ENCODE assay signal across 8 mouse cellular contexts in genomic region chr5:51551852-51552482, GRCm38 (mm10). TPM values are rescaled to one million over a fixed set of nuclear protein-coding genes. Genes with fewer than 3 reads are reported as not detected.
DNase-seq lines count a peak whose midpoint lies in the region; ATAC-seq and TF ChIP-seq lines count a peak whose summit lies in the region.

No protein-coding gene starts in this region.

- H3K4me2 ChIP-seq in heart, embryonic 12.5 days = peak overlapping the region; percentile 67
- peak overlapping the region; percentile 66 for H3K4me2 ChIP-seq in lung, postnatal 0 days (replicated peaks; ENCODE audit: low read depth, low read length)
- peak overlapping the region; percentile 61 for H3K4me2 ChIP-seq in stomach, postnatal 0 days (replicated peaks; ENCODE audit: low read depth)

- peak overlapping the region; percentile 86 for H3K9ac ChIP-seq in heart, embryonic 12.5 days
- H3K9ac ChIP-seq in lung, postnatal 0 days (replicated peaks; ENCODE audit: low read depth) = peak overlapping the region; percentile 29
- H3K9ac ChIP-seq in stomach, postnatal 0 days (ENCODE audit: low read length) = peak overlapping the region; percentile 54

- H3K27me3 ChIP-seq in heart, embryonic 12.5 days (replicated peaks) = no peaks in the 10 kb centered on the region
- H3K27me3 ChIP-seq in hindbrain, embryonic 10.5 days (ENCODE audit: insufficient read depth, poor library complexity, severe bottlenecking) = no peaks in the 10 kb centered on the region
- no peaks in the 10 kb centered on the region for H3K27me3 ChIP-seq in lung, postnatal 0 days (replicated peaks; ENCODE audit: insufficient read depth, low read length)
- no peaks in the 10 kb centered on the region for H3K27me3 ChIP-seq in stomach, postnatal 0 days (ENCODE audit: control insufficient read depth, insufficient read depth, low read length)

- intact Hi-C loops in heart, postnatal 14 days (cut with DNase I) = loop anchor here (5.0 kb wide), 1 partner anchor 40 kb away; no protein-coding TSS in a partner anchor

- peaks cover 3% of the 10 kb centered on the region; the same call in 1 of the 2 replicates for H3K36me3 ChIP-seq in heart, embryonic 12.5 days
- no peaks in the 10 kb centered on the region for H3K36me3 ChIP-seq in hindbrain, embryonic 10.5 days
- no peaks in the 10 kb centered on the region for H3K36me3 ChIP-seq in lung, postnatal 0 days (ENCODE audit: insufficient read depth, low read length)
- H3K36me3 ChIP-seq in stomach, postnatal 0 days (ENCODE audit: control insufficient read depth, insufficient read depth, low read length) = no peaks in the 10 kb centered on the region

- H3K4me3 ChIP-seq in heart, embryonic 12.5 days = peak overlapping the region; percentile 71
- H3K4me3 ChIP-seq in bone marrow macrophage, adult 2 months (ENCODE audit: insufficient read depth, low read length) = peak overlapping the region; percentile 70
- H3K4me3 ChIP-seq in hindbrain, embryonic 10.5 days = peak overlapping the region; percentile 62
- H3K4me3 ChIP-seq in lung, postnatal 0 days (ENCODE audit: low read depth, low read length) = peak overlapping the region; percentile 57
- H3K4me3 ChIP-seq in stomach, postnatal 0 days (ENCODE audit: low read depth, low read length) = peak overlapping the region; percentile 64

- no peaks in the 10 kb centered on the region for H3K9me3 ChIP-seq in heart, embryonic 12.5 days (replicated peaks)
- H3K9me3 ChIP-seq in hindbrain, embryonic 10.5 days = no peaks in the 10 kb centered on the region
- no peaks in the 10 kb centered on the region for H3K9me3 ChIP-seq in lung, postnatal 0 days (ENCODE audit: low read length)
- H3K9me3 ChIP-seq in stomach, postnatal 0 days (ENCODE audit: control insufficient read depth, low read length) = no peaks in the 10 kb centered on the region

- H3K4me1 ChIP-seq in heart, embryonic 12.5 days (replicated peaks) = peaks cover 32% of the 10 kb centered on the region
- H3K4me1 ChIP-seq in bone marrow macrophage, adult 2 months (ENCODE audit: control insufficient read depth, insufficient read depth, low read length) = no peaks in the 10 kb centered on the region
- H3K4me1 ChIP-seq in hindbrain, embryonic 10.5 days (replicated peaks) = peaks cover 15% of the 10 kb centered on the region
- H3K4me1 ChIP-seq in lung, postnatal 0 days (ENCODE audit: insufficient read depth, low read depth, low read length) = no peaks in the 10 kb centered on the region
- H3K4me1 ChIP-seq in stomach, postnatal 0 days (replicated peaks; ENCODE audit: control insufficient read depth, insufficient read depth) = no peaks in the 10 kb centered on the region

- peak overlapping the region; percentile 98 for H3K27ac ChIP-seq in heart, embryonic 12.5 days (ENCODE audit: poor library complexity, severe bottlenecking)
- H3K27ac ChIP-seq in bone marrow macrophage, adult 2 months (ENCODE audit: insufficient read depth, low read depth, low read length) = no peak overlapping the region
- H3K27ac ChIP-seq in hindbrain, embryonic 10.5 days = peak overlapping the region; percentile 87
- H3K27ac ChIP-seq in lung, postnatal 0 days (ENCODE audit: low read length) = peak overlapping the region; percentile 83
- peak overlapping the region; percentile 83 for H3K27ac ChIP-seq in stomach, postnatal 0 days (replicated peaks)

- no peak for TF ChIP-seq POLR2A in bone marrow macrophage, adult 2 months (IDR thresholded peaks at IDR 0.05; ENCODE audit: borderline replicate concordance, low read depth, low read length)

- TF ChIP-seq CTCF in bone marrow macrophage, adult 2 months (IDR thresholded peaks at IDR 0.05; ENCODE audit: low read depth, low read length) = no peak
- no peak for TF ChIP-seq CTCF in lung, postnatal 0 days (IDR thresholded peaks at IDR 0.05)
- no peak for TF ChIP-seq CTCF in stomach, postnatal 0 days (IDR thresholded peaks at IDR 0.05; ENCODE audit: low read depth)

- DNase-seq in heart, postnatal 14 days = no peak
- no peak for DNase-seq in hindbrain, embryonic 10.5 days (ENCODE audit: low spot score)
- DNase-seq in lung, postnatal 0 days (ENCODE audit: low spot score) = peak; percentile 58
- DNase-seq in stomach, postnatal 0 days (ENCODE audit: low spot score) = no peak
- DNase-seq in gastrocnemius, adult 18-20 months (ENCODE audit: low spot score) = no peak
- DNase-seq in frontal cortex, postnatal 14 days (ENCODE audit: low spot score in 2 of 2) = no peak

- 11% methylated on average over 12 of the region's 12 CpGs for WGBS in heart, embryonic 12.5 days
- 34% methylated on average over 12 of the region's 12 CpGs for WGBS in hindbrain, embryonic 10.5 days
- WGBS in lung, postnatal 0 days = 3% methylated on average over 12 of the region's 12 CpGs
- WGBS in stomach, postnatal 0 days = 7% methylated on average over 12 of the region's 12 CpGs

- TF ChIP-seq EP300 in lung, postnatal 0 days (IDR thresholded peaks at IDR 0.05) = no peak
- TF ChIP-seq EP300 in stomach, postnatal 0 days (optimal IDR thresholded peaks at IDR 0.05) = no peak

- no peak for ATAC-seq in heart, embryonic 12.5 days (ENCODE audit: insufficient number of reproducible peaks, low FRiP score)
- peak; percentile 37; the same call in 1 of the 2 replicates for ATAC-seq in lung, postnatal 0 days
- peak; percentile 47; the same call in 1 of the 2 replicates for ATAC-seq in stomach, postnatal 0 days (ENCODE audit: low FRiP score, low TSS enrichment)

RNA-seq across cellular contexts. Expression of gene Ppargc1a, which starts 15.6 kb away (rescaled TPM):
- polyA plus RNA-seq in heart, embryonic 12.5 days (2016; fragmentation: Nextera tagmentation; extraction: Ambion mirVana) = 51.5 and 53.5 TPM in 2 replicates
- 100 to 1,000 TPM; 120 to 159 TPM for total RNA-seq in heart, postnatal 14 days (2021)
- not detected in 2 replicates for polyA plus RNA-seq in bone marrow macrophage, adult 2 months (2012; ENCODE audit: insufficient read depth, insufficient read length, missing spikeins)
- 1.8 and 2.1 TPM in 2 replicates for polyA plus RNA-seq in hindbrain, embryonic 10.5 days (2016; fragmentation: Nextera tagmentation; extraction: Ambion mirVana)
- 4.0 and 4.8 TPM in 2 replicates for polyA plus RNA-seq in lung, postnatal 0 days (2015; fragmentation: Nextera tagmentation; extraction: Ambion mirVana)
- 4.1 and 5.1 TPM in 2 replicates for polyA plus RNA-seq in stomach, postnatal 0 days (2015; fragmentation: Nextera tagmentation; extraction: Ambion mirVana)
- 10 to 100 TPM; 31.5 to 53.2 TPM for total RNA-seq in gastrocnemius, adult 18-20 months (2021)

Comparison
In these comparisons a context has a peak if more than half of its experiments do, and no peak if none do; other contexts are left out.
1. H3K9ac ChIP-seq: peak in every context shown above with its lines; median percentile 86 in heart, embryonic 12.5 days; 54 in stomach, postnatal 0 days; 29 in lung, postnatal 0 days.